Mouse (Mus musculus) spleen, adult 2 months (tissue): ENCODE data around the gene Mmgt1.

ENCODE experiments used
- CTCF ChIP-seq: fragments of 200-500 bp; IDR thresholded peaks from 2 replicates; pipeline ENCODE4 v1.5.1; 2011; ENCODE audit warnings: mild to moderate bottlenecking, inconsistent platforms; ENCODE audit not compliant: insufficient read depth, insufficient read length, insufficient replicate concordance; ENCODE audit errors: extremely low read depth
- POLR2A ChIP-seq: fragments of 200-500 bp; IDR thresholded peaks from 2 replicates; pipeline ENCODE4 v1.6.1; 2011; ENCODE audit warnings: low read depth, low read length, inconsistent platforms

GRCm38 (mm10) chrX:56609285-56609622 is 11.4 kb upstream of the Mmgt1 start:
- TF ChIP-seq POLR2A = no peak
- TF ChIP-seq CTCF = no peak
